Mouse (Mus musculus) lung, embryonic 15.5 days (tissue): Measurements from ENCODE around the gene Hist1h2ab. TPM values are rescaled to one million over a fixed set of nuclear protein-coding genes. Genes with fewer than 3 reads are reported as not detected.
"Not testable (repeated sequence)": the region's sequence is repeated elsewhere in the genome, so short reads cannot be mapped to it uniquely, and the experiment has no call there.

Source experiments
- ATAC-seq: fragments of 200-750 bp; cut with Nextera tagmentation; 2 replicates; pipeline ENCODE4 v1.8.0; 2017; ENCODE audit warnings: moderate number of reproducible peaks, borderline replicate concordance; ENCODE audit not compliant: low FRiP score, low TSS enrichment; ENCODE audit errors: extremely low read depth
- H3K27ac ChIP-seq: fragments of 300-500 bp; sonication (generic); 2 replicates; pipeline ENCODE4 v1.5.1; 2015; ENCODE audit warnings: moderate library complexity, mild to moderate bottlenecking, inconsistent platforms
- H3K27me3 ChIP-seq: fragments of 300-500 bp; sonication (generic); 2 replicates; pipeline ENCODE4 v1.6.1; 2015; ENCODE audit warnings: inconsistent platforms
- H3K36me3 ChIP-seq: fragments of 300-500 bp; sonication (generic); 2 replicates; pipeline ENCODE4 v1.6.1; 2015; ENCODE audit warnings: inconsistent platforms
- H3K4me1 ChIP-seq: fragments of 300-500 bp; sonication (generic); 2 replicates; pipeline ENCODE4 v1.6.1; 2015; ENCODE audit warnings: inconsistent platforms
- H3K4me2 ChIP-seq: fragments of 300-500 bp; sonication (generic); 2 replicates; pipeline ENCODE4 v1.6.1; 2015; ENCODE audit warnings: inconsistent platforms, mild to moderate bottlenecking, moderate library complexity
- H3K4me3 ChIP-seq: fragments of 300-500 bp; sonication (generic); 2 replicates; pipeline ENCODE4 v1.5.1; 2015; ENCODE audit warnings: mild to moderate bottlenecking, inconsistent platforms
- H3K9ac ChIP-seq: fragments of 300-500 bp; sonication (generic); 2 replicates; pipeline ENCODE4 v1.6.1; 2015; ENCODE audit warnings: inconsistent platforms
- H3K9me3 ChIP-seq: fragments of 300-500 bp; sonication (generic); 2 replicates; pipeline ENCODE4 v1.6.1; 2016; ENCODE audit warnings: inconsistent platforms
- WGBS: fragments of 180-500 bp; shearing (Covaris S2); methylation state at CpG from one replicate; pipeline ENCODE4 v1.1.7; 2015; 5-methylcytosine and 5-hydroxymethylcytosine counted together
- polyA plus RNA-seq: library from polyadenylated mRNA; unstranded; fragments of >200 nt; fragmentation: Nextera tagmentation; extraction: Ambion mirVana; gene quantifications from 2 replicates; pipeline ENCODE4 v1.2.1, GENCODE M21; 2015

Hist1h2ab gene
- polyA plus RNA-seq, 1 experiment from 2014 or later, result 74.3 TPM

DNA sequence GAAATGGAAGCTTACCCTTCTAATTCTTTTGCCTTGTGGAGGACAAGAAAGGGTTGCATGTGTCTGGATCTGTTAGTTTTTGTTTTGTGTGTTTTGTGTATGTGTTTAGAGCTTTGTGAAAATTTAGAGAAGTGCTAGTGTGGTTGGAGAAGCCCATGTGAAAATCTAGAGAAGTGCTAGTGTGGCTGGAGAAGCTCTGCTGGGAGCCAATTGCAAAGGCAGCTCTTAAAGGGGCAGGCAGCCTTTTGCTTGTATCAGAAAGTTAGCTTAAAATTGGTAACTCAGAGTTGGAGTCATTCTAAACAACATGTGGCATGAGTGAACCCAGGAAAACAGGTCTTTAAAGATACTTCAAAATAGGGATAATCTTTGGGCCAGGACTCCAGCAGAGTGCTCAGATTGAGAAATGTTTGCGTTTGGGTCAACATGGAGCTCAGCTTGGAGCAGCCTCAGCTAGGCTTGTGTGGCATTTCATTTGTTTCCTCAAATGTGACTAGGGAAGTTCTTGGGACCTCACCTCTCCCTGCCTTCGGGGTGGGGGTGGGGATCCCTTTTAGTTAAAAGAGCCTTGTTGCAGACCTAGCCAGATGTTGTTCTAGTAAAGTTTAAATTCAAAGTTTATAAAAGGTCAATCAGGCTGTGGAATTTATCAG is 33.2 kb upstream of the Hist1h2ab start:
- not testable (repeated sequence) for H3K4me1 ChIP-seq, H3K27me3 ChIP-seq, H3K27ac ChIP-seq, H3K9ac ChIP-seq, H3K9me3 ChIP-seq, ATAC-seq, H3K36me3 ChIP-seq, H3K4me3 ChIP-seq, H3K4me2 ChIP-seq
- 8% methylated on average over 2 of the region's 2 CpGs for WGBS

DNA sequence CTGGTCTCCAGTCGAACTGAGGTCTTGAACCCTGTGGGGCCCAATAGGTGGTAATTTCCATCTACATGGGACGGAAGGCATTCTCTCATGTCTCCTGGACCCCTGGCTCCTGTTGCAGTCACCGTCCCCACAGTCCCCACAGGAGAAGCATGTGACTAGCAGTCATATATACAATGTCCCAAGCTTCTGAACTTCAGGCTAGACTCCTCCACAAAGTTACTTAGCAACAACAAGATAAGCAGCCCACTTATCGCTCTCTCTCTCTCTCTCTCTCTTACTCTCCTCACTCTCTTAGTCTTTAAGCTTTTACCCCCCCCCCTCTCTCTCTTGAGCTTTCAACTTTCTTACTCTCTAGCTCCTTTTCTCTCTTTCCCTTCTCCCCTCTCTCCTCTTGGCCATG is 26.7 kb upstream of the Hist1h2ab start:
- Histone ChIP-seq H3K36me3 (no peaks in the 10 kb centered on the region), H3K4me1 (0 out of 2 replicates have a peak, but pooled peaks cover 4% of the 10 kb centered on the region), H3K4me3 (no peak overlapping the region), H3K9me3 (no peaks in the 10 kb centered on the region), H3K27ac (no peak overlapping the region), H3K27me3 (no peaks in the 10 kb centered on the region), H3K4me2 (no peak overlapping the region), H3K9ac (no peak overlapping the region)
- peak; percentile 67; the same call in 1 of the 2 replicates for ATAC-seq
- 57% methylated on average over 4 of the region's 4 CpGs for WGBS

DNA sequence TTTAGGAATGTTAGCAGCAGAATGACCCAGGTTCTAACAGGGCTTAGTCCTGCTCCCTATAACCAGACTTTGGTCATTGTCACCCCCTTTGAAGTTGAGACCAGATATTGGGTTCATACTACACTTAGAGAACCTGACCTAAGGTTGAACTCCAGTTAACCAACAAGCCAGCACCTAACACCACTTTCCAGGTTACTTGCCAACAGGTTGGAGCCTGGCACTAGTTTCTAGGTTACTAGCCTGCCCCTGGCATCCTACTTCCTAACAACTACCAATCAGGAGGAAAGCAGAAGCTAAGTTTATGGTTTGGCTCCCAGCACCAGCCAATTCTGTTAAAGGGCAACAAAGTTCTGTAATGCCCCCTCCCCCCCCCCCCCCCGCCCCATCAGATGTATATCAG is 25.7 kb upstream of the Hist1h2ab start:
- WGBS, result no CpG with 5 or more reads among the region's 1 CpGs
- no peak overlapping the region for H3K4me3 ChIP-seq
- no peak for ATAC-seq

DNA sequence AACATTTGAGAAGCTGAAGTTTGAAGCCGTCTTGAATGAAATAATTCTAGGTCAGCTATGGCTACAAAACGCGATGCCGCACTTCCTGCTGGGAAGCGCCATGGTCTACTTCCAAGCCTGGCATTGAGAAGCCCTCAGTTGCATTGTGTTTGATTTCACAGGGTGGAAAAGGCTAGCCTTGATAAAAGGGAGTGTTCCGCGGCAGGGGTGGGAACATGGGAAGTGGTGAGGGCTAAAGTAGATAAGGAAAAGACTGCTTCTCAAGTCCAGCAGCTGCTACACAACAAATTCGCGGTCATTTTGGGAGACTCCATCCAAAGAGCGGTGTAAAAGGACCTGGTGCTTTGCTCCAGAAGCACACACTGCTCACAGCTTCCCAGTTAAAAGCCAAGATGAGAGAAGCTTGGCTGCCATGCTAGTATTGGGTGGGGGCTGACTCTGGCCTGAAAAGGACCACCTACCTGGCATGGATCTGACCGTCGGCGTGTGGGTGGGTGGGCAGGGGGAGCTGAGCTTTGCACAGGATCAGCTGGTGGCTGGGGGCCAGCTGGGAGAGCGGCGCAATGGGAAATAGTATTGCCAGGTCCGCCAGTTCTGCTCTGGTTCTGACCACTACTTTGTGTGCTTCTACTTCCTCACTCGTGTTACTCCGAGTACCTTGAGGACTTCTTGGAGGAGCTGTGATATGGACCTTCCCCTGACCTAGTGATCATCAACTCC is 22.3 kb upstream of the Hist1h2ab start:
- Histone ChIP-seq H3K4me2 (no peak overlapping the region), H3K36me3 (no peaks in the 10 kb centered on the region), H3K27ac (no peak overlapping the region), H3K9ac (no peak overlapping the region), H3K27me3 (no peaks in the 10 kb centered on the region), H3K4me3 (no peak overlapping the region), H3K4me1 (peaks cover 11% of the 10 kb centered on the region), H3K9me3 (no peaks in the 10 kb centered on the region)
- WGBS, result 90% methylated on average over 18 of the region's 18 CpGs
- ATAC-seq, result no peak

More for the DNA sequence above, 25.7 kb upstream of the Hist1h2ab start:
- Histone ChIP-seq H3K4me1 (0 out of 2 replicates have a peak, but pooled peaks cover 4% of the 10 kb centered on the region), H3K4me2 (no peak overlapping the region), H3K9ac (no peak overlapping the region), H3K27ac (no peak overlapping the region), H3K27me3 (no peaks in the 10 kb centered on the region), H3K36me3 (no peaks in the 10 kb centered on the region), H3K9me3 (no peaks in the 10 kb centered on the region)

- no peak overlapping the region for H3K27ac ChIP-seq
- H3K9ac ChIP-seq, result no peak overlapping the region
- no peak overlapping the region for H3K4me2 ChIP-seq
- no peaks in the 10 kb centered on the region for H3K27me3 ChIP-seq
- H3K4me1 ChIP-seq, result peaks cover 11% of the 10 kb centered on the region
- ATAC-seq, result no peak
- no peak overlapping the region for H3K4me3 ChIP-seq
- 92% methylated on average over 9 of the region's 9 CpGs for WGBS
- no peaks in the 10 kb centered on the region for H3K9me3 ChIP-seq
- H3K36me3 ChIP-seq, result no peaks in the 10 kb centered on the region
Observed at GRCm38 (mm10) chr13:23729192-23729525, 21.8 kb upstream of the Hist1h2ab start.

GRCm38 (mm10) chr13:23729706-23730105 is 21.2 kb upstream of the Hist1h2ab start:
- Histone ChIP-seq H3K4me3 (no peak overlapping the region), H3K4me1 (peaks cover 9% of the 10 kb centered on the region), H3K9ac (no peak overlapping the region), H3K36me3 (no peaks in the 10 kb centered on the region), H3K4me2 (no peak overlapping the region), H3K27ac (no peak overlapping the region), H3K27me3 (no peaks in the 10 kb centered on the region), H3K9me3 (no peaks in the 10 kb centered on the region)
- WGBS, result 88% methylated on average over 5 of the region's 5 CpGs
- ATAC-seq, result no peak; the same call in 1 of the 2 replicates

- Histone ChIP-seq H3K4me2 (no peak overlapping the region), H3K9ac (no peak overlapping the region), H3K4me3 (no peak overlapping the region), H3K27ac (no peak overlapping the region), H3K4me1 (peaks cover 7% of the 10 kb centered on the region), H3K36me3 (no peaks in the 10 kb centered on the region), H3K27me3 (no peaks in the 10 kb centered on the region), H3K9me3 (no peaks in the 10 kb centered on the region)
- WGBS, result 17% methylated on average over 8 of the region's 8 CpGs
- ATAC-seq, result no peak
Observed at GRCm38 (mm10) chr13:23730479-23730878, 20.4 kb upstream of the Hist1h2ab start.

DNA sequence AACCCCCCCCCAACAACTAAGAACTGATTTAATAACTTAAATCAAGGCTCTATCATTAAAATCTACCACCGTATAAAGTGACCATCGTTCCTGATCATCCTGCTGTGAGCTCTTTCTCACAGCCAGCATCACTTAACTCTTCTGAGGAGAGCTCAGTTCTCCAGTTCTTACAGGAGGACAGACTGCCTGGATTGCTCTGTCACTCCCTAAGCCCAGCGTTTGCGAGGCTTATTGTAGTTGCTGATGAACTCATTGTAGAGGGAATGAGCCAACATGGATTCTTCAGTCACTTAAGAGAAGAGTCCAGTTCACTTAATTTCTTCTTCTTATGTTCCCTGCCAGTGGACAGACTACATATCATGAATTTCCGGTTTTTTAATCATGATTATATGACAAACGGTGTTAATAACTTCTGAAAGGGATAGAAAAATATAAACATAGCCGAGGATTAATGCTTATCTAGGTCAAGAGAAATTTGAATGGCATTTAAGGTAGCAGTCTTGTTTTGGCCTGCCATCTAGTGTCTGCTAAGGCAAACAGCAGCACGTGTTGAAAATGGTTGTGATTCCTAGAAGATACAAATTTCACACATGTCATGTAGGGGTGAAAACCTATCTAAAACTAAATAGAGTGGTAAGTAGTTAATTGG is 18.6 kb upstream of the Hist1h2ab start:
- no peak for ATAC-seq
- Histone ChIP-seq H3K9me3 (no peaks in the 10 kb centered on the region), H3K36me3 (no peaks in the 10 kb centered on the region), H3K27ac (no peak overlapping the region), H3K4me1 (peaks cover 7% of the 10 kb centered on the region), H3K4me2 (no peak overlapping the region), H3K4me3 (no peak overlapping the region), H3K27me3 (no peaks in the 10 kb centered on the region), H3K9ac (no peak overlapping the region)
- WGBS, result 20% methylated on average over 8 of the region's 8 CpGs

GRCm38 (mm10) chr13:23737091-23737490 is 13.8 kb upstream of the Hist1h2ab start:
- H3K36me3 ChIP-seq, result no peaks in the 10 kb centered on the region
- ATAC-seq, result no peak
- H3K4me3 ChIP-seq, result no peak overlapping the region
- H3K27me3 ChIP-seq, result no peaks in the 10 kb centered on the region
- no peaks in the 10 kb centered on the region for H3K9me3 ChIP-seq
- WGBS, result 91% methylated on average over 5 of the region's 5 CpGs
- H3K4me1 ChIP-seq, result peaks cover 12% of the 10 kb centered on the region
- H3K4me2 ChIP-seq, result no peak overlapping the region
- no peak overlapping the region for H3K9ac ChIP-seq
- H3K27ac ChIP-seq, result no peak overlapping the region

- Histone ChIP-seq H3K27me3 (no peaks in the 10 kb centered on the region), H3K4me2 (peak overlapping the region; percentile 95), H3K27ac (peak overlapping the region; percentile 100), H3K4me3 (peak overlapping the region; percentile 64; the same call in 1 of the 2 replicates), H3K9me3 (no peaks in the 10 kb centered on the region), H3K36me3 (no peaks in the 10 kb centered on the region), H3K4me1 (peaks cover 9% of the 10 kb centered on the region; the same call in 1 of the 2 replicates), H3K9ac (0 out of 2 replicates have a peak overlapping the region, but pooled peaks have one; percentile 96)
- WGBS, result 23% methylated on average over 4 of the region's 4 CpGs
- ATAC-seq, result no peak
Observed at GRCm38 (mm10) chr13:23738041-23738440, 12.9 kb upstream of the Hist1h2ab start.

DNA sequence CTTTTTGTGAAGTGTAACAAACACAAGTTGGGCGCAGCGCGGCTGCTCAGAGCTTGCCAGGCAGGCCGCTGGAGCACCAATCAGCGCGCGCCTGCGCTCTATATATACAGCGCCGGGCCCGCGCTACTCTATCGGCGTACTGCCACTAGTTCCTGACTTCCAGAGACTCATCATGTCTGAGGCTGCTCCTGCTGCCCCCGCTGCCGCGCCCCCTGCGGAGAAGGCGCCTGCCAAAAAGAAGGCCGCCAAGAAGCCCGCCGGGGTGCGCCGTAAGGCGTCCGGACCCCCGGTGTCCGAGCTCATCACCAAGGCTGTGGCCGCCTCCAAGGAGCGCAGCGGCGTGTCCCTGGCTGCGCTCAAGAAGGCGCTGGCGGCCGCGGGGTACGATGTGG is 12.3 kb upstream of the Hist1h2ab start, which contains the start of gene Hist1h1c:
Hist1h1c (plus strand) TSS at position 132 of the 392 bp plus-strand sequence.
- 1% methylated on average over 38 of the region's 38 CpGs for WGBS

More for the DNA sequence above, 12.3 kb upstream of the Hist1h2ab start, which contains the start of gene Hist1h1c:
- Histone ChIP-seq H3K36me3 (no peaks in the 10 kb centered on the region), H3K4me1 (peaks cover 9% of the 10 kb centered on the region; the same call in 1 of the 2 replicates), H3K9me3 (no peaks in the 10 kb centered on the region), H3K4me2 (peak within 1 kb of the TSS; percentile 95), H3K9ac (peak within 1 kb of the TSS; percentile 96), H3K27me3 (no peaks in the 10 kb centered on the region), H3K4me3 (peak within 1 kb of the TSS; percentile 64), H3K27ac (peak within 1 kb of the TSS; percentile 100)
- peak; percentile 95 for ATAC-seq
